8 mouse cellular contexts compared by ENCODE assay signal in genomic region chr17:80480855-80481224, GRCm38 (mm10). TPM values are rescaled to one million over a fixed set of nuclear protein-coding genes. Genes with fewer than 3 reads are reported as not detected.
DNase-seq lines count a peak whose midpoint lies in the region; ATAC-seq and TF ChIP-seq lines count a peak whose summit lies in the region.

No protein-coding gene starts in this region.

- 44% methylated on average over 7 of the region's 7 CpGs for WGBS in heart, embryonic 15.5 days
- WGBS in hindbrain, embryonic 11.5 days = 40% methylated on average over 7 of the region's 7 CpGs
- 33% methylated on average over 7 of the region's 7 CpGs for WGBS in midbrain, embryonic 11.5 days

- TF ChIP-seq CTCF in MEL (IDR thresholded peaks at IDR 0.05 in 2 of 3, conservative IDR thresholded peaks at IDR 0.05 in 1 of 3; ENCODE audit: control insufficient read depth in 1 of 3, insufficient read depth in 1 of 3, low read depth in 2 of 3, low read length in 3 of 3, poor library complexity in 1 of 3, severe bottlenecking in 1 of 3) = no peak

- no peaks in the 10 kb centered on the region for H3K27me3 ChIP-seq in heart, embryonic 15.5 days
- no peaks in the 10 kb centered on the region for H3K27me3 ChIP-seq in MEL (ENCODE audit: control insufficient read depth in 1 of 2, insufficient read depth in 2 of 2, low read length in 2 of 2)
- no peaks in the 10 kb centered on the region for H3K27me3 ChIP-seq in hindbrain, embryonic 11.5 days (ENCODE audit: control insufficient read depth, insufficient read depth, low read length)
- no peaks in the 10 kb centered on the region for H3K27me3 ChIP-seq in midbrain, embryonic 11.5 days (ENCODE audit: control insufficient read depth, insufficient read depth, low read length)

- intact Hi-C loops in heart, postnatal 25 days (cut with DNase I) = no loop called here

- no peak for TF ChIP-seq POLR2A in MEL (IDR thresholded peaks at IDR 0.05; ENCODE audit: control insufficient read depth in 1 of 2, insufficient read depth in 1 of 2, low read depth in 1 of 2, low read length in 2 of 2, poor library complexity in 1 of 2)

- no peaks in the 10 kb centered on the region for H3K36me3 ChIP-seq in heart, embryonic 15.5 days
- peaks cover 0 to 43% of the 10 kb centered on the region in 2 experiments; a peak in 2 of 4 replicates for H3K36me3 ChIP-seq in MEL (ENCODE audit: control insufficient read depth in 1 of 2, insufficient read depth in 2 of 2, low read length in 2 of 2)
- H3K36me3 ChIP-seq in hindbrain, embryonic 11.5 days (ENCODE audit: control insufficient read depth, insufficient read depth, low read length) = no peaks in the 10 kb centered on the region
- H3K36me3 ChIP-seq in midbrain, embryonic 11.5 days (ENCODE audit: control insufficient read depth, insufficient read depth, low read length) = no peaks in the 10 kb centered on the region

- no peak for ATAC-seq in heart, embryonic 15.5 days (replicated peaks; ENCODE audit: insufficient number of reproducible peaks, insufficient read depth, low FRiP score, low read depth)
- no peak for ATAC-seq in hindbrain, embryonic 11.5 days (ENCODE audit: low FRiP score)
- ATAC-seq in midbrain, embryonic 11.5 days (ENCODE audit: low FRiP score) = no peak

- peak overlapping the region; percentile 93; the same call in 1 of the 2 replicates for H3K27ac ChIP-seq in heart, embryonic 15.5 days
- H3K27ac ChIP-seq in MEL (ENCODE audit: control insufficient read depth, low read depth, low read length) = peak overlapping the region; percentile 79
- H3K27ac ChIP-seq in hindbrain, embryonic 11.5 days (ENCODE audit: low read depth, low read length) = peak overlapping the region; percentile 96
- H3K27ac ChIP-seq in midbrain, embryonic 11.5 days (ENCODE audit: low read depth, low read length) = peak overlapping the region; percentile 90

- TF ChIP-seq RAD21 in MEL (IDR thresholded peaks at IDR 0.05; ENCODE audit: low read depth, low read length) = no peak

- peak overlapping the region; percentile 89 for H3K4me3 ChIP-seq in heart, embryonic 15.5 days
- H3K4me3 ChIP-seq in MEL (ENCODE audit: control insufficient read depth in 1 of 2, insufficient read depth in 1 of 2, low read depth in 2 of 2, low read length in 2 of 2) = peak overlapping the region; percentile 66 to 95
- H3K4me3 ChIP-seq in hindbrain, embryonic 11.5 days (ENCODE audit: low read depth, low read length) = peak overlapping the region; percentile 94
- peak overlapping the region; percentile 82 for H3K4me3 ChIP-seq in midbrain, embryonic 11.5 days (ENCODE audit: low read depth, low read length)

- peaks cover 39% of the 10 kb centered on the region for H3K79me2 ChIP-seq in MEL (ENCODE audit: control insufficient read depth, insufficient read depth, low read length, poor library complexity)

- peak overlapping the region; percentile 84 for H3K9ac ChIP-seq in heart, embryonic 15.5 days
- peak overlapping the region; percentile 96 for H3K9ac ChIP-seq in MEL (ENCODE audit: control insufficient read depth, low read depth, low read length, poor library complexity, severe bottlenecking)
- peak overlapping the region; percentile 94 for H3K9ac ChIP-seq in hindbrain, embryonic 11.5 days (ENCODE audit: low read depth, low read length)
- H3K9ac ChIP-seq in midbrain, embryonic 11.5 days (ENCODE audit: low read length) = peak overlapping the region; percentile 90

- H3K4me2 ChIP-seq in heart, embryonic 15.5 days = peak overlapping the region; percentile 65
- H3K4me2 ChIP-seq in hindbrain, embryonic 11.5 days (replicated peaks; ENCODE audit: low read depth, low read length) = peak overlapping the region; percentile 59
- H3K4me2 ChIP-seq in midbrain, embryonic 11.5 days = peak overlapping the region; percentile 65

- H3K9me3 ChIP-seq in heart, embryonic 15.5 days (replicated peaks) = no peaks in the 10 kb centered on the region
- H3K9me3 ChIP-seq in MEL (replicated peaks; ENCODE audit: insufficient read depth, low read length) = no peaks in the 10 kb centered on the region
- H3K9me3 ChIP-seq in hindbrain, embryonic 11.5 days (ENCODE audit: control insufficient read depth, low read length) = no peaks in the 10 kb centered on the region
- H3K9me3 ChIP-seq in midbrain, embryonic 11.5 days (ENCODE audit: control insufficient read depth, low read length) = no peaks in the 10 kb centered on the region

- DNase-seq in heart, postnatal 25 days (ENCODE audit: low spot score) = no peak
- DNase-seq in MEL (ENCODE audit: low read depth, low spot score) = no peak
- no peak for DNase-seq in hindbrain, embryonic 11.5 days (ENCODE audit: low spot score)
- peak; percentile 88 for DNase-seq in midbrain, embryonic 11.5 days (ENCODE audit: low spot score, missing footprints)
- no peak for DNase-seq in natural killer cell, adult 2 months (ENCODE audit: low spot score in 2 of 2)
- DNase-seq in layer of hippocampus, adult 18-20 months (ENCODE audit: low spot score in 2 of 2) = no peak
- no peak for DNase-seq in thymus, postnatal 0 days (ENCODE audit: low spot score)

- no peak for TF ChIP-seq EP300 in MEL (IDR thresholded peaks at IDR 0.05; ENCODE audit: low read depth in 1 of 2, low read length in 2 of 2)

- peaks cover 25% of the 10 kb centered on the region for H3K4me1 ChIP-seq in heart, embryonic 15.5 days (replicated peaks)
- peaks cover 18 to 38% of the 10 kb centered on the region in 2 experiments for H3K4me1 ChIP-seq in MEL (ENCODE audit: control insufficient read depth in 1 of 2, insufficient read depth in 2 of 2, low read length in 2 of 2)
- peaks cover 3% of the 10 kb centered on the region; the same call in 1 of the 2 replicates for H3K4me1 ChIP-seq in hindbrain, embryonic 11.5 days (replicated peaks; ENCODE audit: control insufficient read depth, insufficient read depth, low read length)
- peaks cover 15% of the 10 kb centered on the region for H3K4me1 ChIP-seq in midbrain, embryonic 11.5 days (ENCODE audit: control insufficient read depth, insufficient read depth, low read length)

TF ChIP-seq in MEL, 35 proteins besides CTCF, POLR2A, EP300 and RAD21:
- TF ChIP-seq CHD1 (IDR thresholded peaks at IDR 0.05; ENCODE audit: low read depth, low read length) (0 out of 2 replicates have a peak, but pooled peaks have one; percentile 1), ETS1 (IDR thresholded peaks at IDR 0.05; ENCODE audit: low read depth, low read length) (no peak)
TF ChIP-seq in MEL: peak in this region for 1.

RNA-seq across cellular contexts. Expression of gene Sos1, which starts 0.6 kb away (rescaled TPM):
- polyA plus RNA-seq in heart, embryonic 15.5 days (2015; fragmentation: Nextera tagmentation; extraction: Ambion mirVana) = 2.5 and 3.1 TPM in 2 replicates
- total RNA-seq in heart, postnatal 25 days (2021) = 10 to 100 TPM; 11.4 to 13.5 TPM
- 4.6 and 6.7 TPM in 2 replicates for total RNA-seq in MEL (2012; rRNA removed)
- polyA plus RNA-seq in MEL (2012; ENCODE audit: insufficient read depth in 1 of 2, insufficient read length in 2 of 2, low read depth in 1 of 2, low replicate concordance in 2 of 2, missing spikeins in 1 of 2) = 10 to 100 TPM; 12.1 to 20.3 TPM
- polyA plus RNA-seq in hindbrain, embryonic 11.5 days (2014; fragmentation: Nextera tagmentation; extraction: Ambion mirVana) = 9.0 and 11.5 TPM in 2 replicates
- polyA plus RNA-seq in midbrain, embryonic 11.5 days (2014; fragmentation: Nextera tagmentation; extraction: Ambion mirVana) = 8.6 and 8.9 TPM in 2 replicates
- 10 to 100 TPM; 36.3 to 37.8 TPM for total RNA-seq in layer of hippocampus, adult 18-20 months (2021)
- 3.2 and 3.8 TPM in 2 replicates for polyA plus RNA-seq in thymus, postnatal 0 days (2015; fragmentation: Nextera tagmentation; extraction: Ambion mirVana)
